Mouse (Mus musculus) CH12.LX (cell line): ENCODE data around the gene Gbgt1. TPM values are rescaled to one million over a fixed set of nuclear protein-coding genes. Genes with fewer than 3 reads are reported as not detected.

Experiments
- DNase-seq: peaks from one replicate; pipeline ENCODE4 v3.0.0-alpha.2; 2013; ENCODE audit errors: extremely low read depth
- H3K27ac ChIP-seq: 2 replicates; pipeline ENCODE4 v1.5.1; 2012; ENCODE audit warnings: low read depth, mild to moderate bottlenecking, control low read depth, moderate library complexity; ENCODE audit not compliant: insufficient read depth
- H3K27me3 ChIP-seq: replicated peaks from 2 replicates; pipeline ENCODE3; 2012; ENCODE audit warnings: inconsistent platforms
- H3K36me3 ChIP-seq, 2 experiments: replicated peaks in 1 of 2; 2 replicates each; pipeline versions ENCODE3 to v1.6.1; 2012; ENCODE audit warnings: inconsistent platforms in 1 of 2, low read length in 1 of 2, mild to moderate bottlenecking in 1 of 2, mixed read lengths in 1 of 2, moderate library complexity in 1 of 2; ENCODE audit not compliant: control insufficient read depth in 1 of 2, insufficient read depth in 1 of 2
- H3K4me1 ChIP-seq, 2 experiments: 2 replicates each; pipeline ENCODE4 v1.6.1; 2012; ENCODE audit warnings: inconsistent platforms in 1 of 2, moderate library complexity in 1 of 2; ENCODE audit not compliant: insufficient read depth in 2 of 2, control insufficient read depth in 1 of 2
- H3K4me2 ChIP-seq: 2 replicates; pipeline ENCODE4 v1.6.1; 2012; ENCODE audit warnings: low read depth, mild to moderate bottlenecking, control low read depth; ENCODE audit not compliant: poor library complexity, insufficient read depth, severe bottlenecking
- H3K4me3 ChIP-seq, 3 experiments: fragments of 150-350 bp in 1 of 3; sonication (generic) in 1 of 3; replicated peaks in 1 of 3; 2 replicates each; pipeline versions ENCODE3 to v1.5.1; 2011 to 2012; ENCODE audit warnings: low read depth in 2 of 3, low read length in 2 of 3, mild to moderate bottlenecking in 2 of 3, moderate library complexity in 2 of 3, control low read depth in 1 of 3, improper control_type of control experiment in 1 of 3, inconsistent platforms in 1 of 3, mixed read lengths in 1 of 3; ENCODE audit not compliant: poor library complexity in 1 of 3
- H3K79me2 ChIP-seq: replicated peaks from 2 replicates; pipeline ENCODE4 v1.6.1; 2012; ENCODE audit warnings: mild to moderate bottlenecking, moderate library complexity; ENCODE audit not compliant: control insufficient read depth, poor library complexity, insufficient read depth, severe bottlenecking; ENCODE audit errors: extremely low read depth
- H3K9ac ChIP-seq: 2 replicates; pipeline ENCODE4 v1.6.1; 2012; ENCODE audit warnings: low read depth, mild to moderate bottlenecking, control low read depth, moderate library complexity; ENCODE audit not compliant: insufficient read depth
- H3K9me3 ChIP-seq: replicated peaks from 2 replicates; pipeline ENCODE3; 2012; ENCODE audit warnings: low read length, inconsistent platforms, mixed read lengths
- BHLHE40 ChIP-seq: IDR thresholded peaks from 2 replicates; pipeline ENCODE4 v1.6.1; 2011; ENCODE audit warnings: mild to moderate bottlenecking, low read depth, low read length, improper control_type of control experiment
- CTCF ChIP-seq, 2 experiments: IDR thresholded peaks in 1 of 2; conservative IDR thresholded peaks in 1 of 2; 2 replicates each; pipeline ENCODE4 v1.5.1; 2011 to 2012; ENCODE audit warnings: low read depth in 2 of 2, low read length in 2 of 2, improper control_type of control experiment in 1 of 2, inconsistent platforms in 1 of 2, mild to moderate bottlenecking in 1 of 2, moderate library complexity in 1 of 2
- E2F4 ChIP-seq: IDR thresholded peaks from 2 replicates; pipeline ENCODE4 v1.6.1; 2011; ENCODE audit warnings: low read depth, low read length, improper control_type of control experiment; ENCODE audit not compliant: insufficient replicate concordance
- EP300 ChIP-seq: IDR thresholded peaks from 2 replicates; pipeline ENCODE4 v1.6.1; 2011; ENCODE audit warnings: low read length, improper control_type of control experiment
- ETS1 ChIP-seq: conservative IDR thresholded peaks from 2 replicates; pipeline ENCODE4 v1.6.1; 2012; ENCODE audit warnings: low read depth, mild to moderate bottlenecking, inconsistent platforms, low read length, improper control_type of control experiment, moderate library complexity
- KAT2A ChIP-seq: IDR thresholded peaks from 2 replicates; pipeline ENCODE4 v1.6.1; 2012; ENCODE audit warnings: low read length, improper control_type of control experiment, inconsistent platforms; ENCODE audit not compliant: insufficient replicate concordance
- MAFK ChIP-seq: IDR thresholded peaks from 2 replicates; pipeline ENCODE4 v1.6.1; 2011; ENCODE audit warnings: low read length, improper control_type of control experiment; ENCODE audit not compliant: insufficient replicate concordance
- MYC ChIP-seq: IDR thresholded peaks from 2 replicates; pipeline ENCODE4 v1.6.1; 2011; ENCODE audit warnings: low read depth, mild to moderate bottlenecking, improper control_type of control experiment, low read length
- NRF1 ChIP-seq: IDR thresholded peaks from 2 replicates; pipeline ENCODE4 v1.6.1; 2014; ENCODE audit warnings: low read depth, mild to moderate bottlenecking, inconsistent platforms, low read length, improper control_type of control experiment, moderate library complexity
- RAD21 ChIP-seq: IDR thresholded peaks from 2 replicates; pipeline ENCODE4 v1.6.1; 2011; ENCODE audit warnings: low read depth, mild to moderate bottlenecking, low read length, improper control_type of control experiment, moderate library complexity
- RCOR1 ChIP-seq: conservative IDR thresholded peaks from 2 replicates; pipeline ENCODE4 v1.6.1; 2012; ENCODE audit warnings: low read depth, mild to moderate bottlenecking, inconsistent platforms, low read length, improper control_type of control experiment
- SIN3A ChIP-seq: IDR thresholded peaks from 2 replicates; pipeline ENCODE4 v1.6.1; 2012; ENCODE audit warnings: low read length, improper control_type of control experiment, inconsistent platforms
- SMC3 ChIP-seq: IDR thresholded peaks from 2 replicates; pipeline ENCODE4 v1.6.1; 2011; ENCODE audit warnings: low read depth, low read length, improper control_type of control experiment
- TBP ChIP-seq: conservative IDR thresholded peaks from 2 replicates; pipeline ENCODE4 v1.6.1; 2011; ENCODE audit warnings: low read depth, low read length, improper control_type of control experiment
- USF2 ChIP-seq: conservative IDR thresholded peaks from 2 replicates; pipeline ENCODE4 v1.6.1; 2011; ENCODE audit warnings: low read depth, low read length, improper control_type of control experiment
- ZC3H11A ChIP-seq: IDR thresholded peaks from 2 replicates; pipeline ENCODE4 v1.6.1; 2012; ENCODE audit warnings: low read depth, mild to moderate bottlenecking, inconsistent platforms, low read length, improper control_type of control experiment
- ZKSCAN1 ChIP-seq: IDR thresholded peaks from 2 replicates; pipeline ENCODE4 v1.6.1; 2012; ENCODE audit warnings: low read depth, inconsistent platforms, low read length, improper control_type of control experiment, borderline replicate concordance
- ZNF384 ChIP-seq: IDR thresholded peaks from 2 replicates; pipeline ENCODE4 v1.6.1; 2012; ENCODE audit warnings: low read depth, low read length, improper control_type of control experiment, inconsistent platforms
- dilution Hi-C: fragments of 300-500 bp; cut with MboI; formaldehyde crosslinking; loops from 2 replicates; pipeline ENCODE4 v1.14.3; 2020; ENCODE audit warnings: low sequenced_read_pairs; ENCODE audit not compliant: extremely low pct_unique_long_range_greater_than_20kb, extremely low pct_ligation_motif_present
- in situ Hi-C: fragments of 300-500 bp; cut with MboI; formaldehyde crosslinking; loops from 3 replicates; pipeline ENCODE4 v1.14.3; 2019; ENCODE audit warnings: low sequenced_read_pairs, low pct_ligation_motif_present, low pct_unique_long_range_greater_than_20kb, mixed read lengths
- polyA plus RNA-seq: library from polyadenylated mRNA; unstranded; fragments of >175 nt; gene quantifications from 2 replicates; pipeline ENCODE4 v1.2.1, GENCODE M21; 2012; ENCODE audit warnings: low read depth; ENCODE audit not compliant: insufficient read length
- total RNA-seq, 2 experiments: library from RNA; depleted of rRNA; stranded (reverse); fragments of 300-350 nt in 1 of 2; fragments of >200 nt in 1 of 2; gene quantifications; 2 replicates each; pipeline ENCODE4 v1.2.3; 2012 to 2014

Gene Gbgt1
- total and polyA plus RNA-seq, 3 experiments: not detected

DNA sequence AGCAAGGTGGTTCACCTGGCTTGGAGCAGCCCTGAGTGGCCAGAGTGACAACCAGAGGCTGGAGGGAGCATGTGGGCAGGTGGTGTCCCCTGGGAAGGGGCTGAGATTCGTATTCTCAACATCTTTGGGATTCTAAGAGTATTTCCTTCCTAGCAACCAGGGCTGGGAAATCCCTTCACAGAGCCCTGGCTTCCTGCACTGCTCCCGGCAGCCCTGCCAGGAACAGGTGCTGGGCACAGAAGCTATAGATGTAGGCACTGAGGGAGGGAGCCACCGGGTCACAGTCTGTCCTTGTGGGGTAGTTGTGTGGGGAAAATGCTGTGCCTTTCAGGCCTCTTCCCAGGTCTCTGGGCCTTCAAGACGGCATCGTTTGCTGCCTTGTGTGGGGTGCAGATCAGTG, 23.9 kb downstream of the Gbgt1 start:
- H3K9me3 ChIP-seq: no peaks in the 10 kb centered on the region
- no peak overlapping the region for H3K4me2 ChIP-seq
- H3K4me3 ChIP-seq: no peak overlapping the region
- in situ Hi-C loops (no loop called here), dilution Hi-C loops (no loop called here)
- DNase-seq: no peak
- H3K4me1 ChIP-seq: peaks cover 41 to 74% of the 10 kb centered on the region in 2 experiments
- no peak overlapping the region for H3K9ac ChIP-seq
- no peaks in the 10 kb centered on the region for H3K79me2 ChIP-seq
- TF ChIP-seq ETS1: no peak
- no peaks in the 10 kb centered on the region for H3K27me3 ChIP-seq
- H3K27ac ChIP-seq: no peak overlapping the region
- peaks cover 0 to 9% of the 10 kb centered on the region in 2 experiments for H3K36me3 ChIP-seq

GRCm38 (mm10) chr2:28521571-28522151, 25.0 kb downstream of the Gbgt1 start:
- DNase-seq: no peak
- no peak overlapping the region for H3K4me3 ChIP-seq
- no peak overlapping the region for H3K9ac ChIP-seq
- H3K27ac ChIP-seq: no peak overlapping the region
- H3K36me3 ChIP-seq: peaks cover 0 to 6% of the 10 kb centered on the region in 2 experiments
- H3K79me2 ChIP-seq: no peaks in the 10 kb centered on the region
- H3K4me1 ChIP-seq: peaks cover 49 to 83% of the 10 kb centered on the region in 2 experiments
- TF ChIP-seq MAFK (no peak), RCOR1 (no peak), TBP (no peak), ZNF384 (no peak), CTCF (conservative IDR thresholded peaks at IDR 0.05 in 1 of 2, IDR thresholded peaks at IDR 0.05 in 1 of 2; ENCODE audit: low read depth in 2 of 2, low read length in 2 of 2) (no peak), USF2 (no peak), SMC3 (no peak), BHLHE40 (no peak), RAD21 (no peak), NRF1 (no peak), EP300 (no peak), KAT2A (no peak), E2F4 (no peak), MYC (no peak), ETS1 (no peak), ZC3H11A (no peak), ZKSCAN1 (no peak), SIN3A (no peak)
- H3K4me2 ChIP-seq: no peak overlapping the region
- H3K27me3 ChIP-seq: no peaks in the 10 kb centered on the region
- in situ Hi-C loops: no loop called here
- no peaks in the 10 kb centered on the region for H3K9me3 ChIP-seq
- dilution Hi-C loops: no loop called here
